Mouse (Mus musculus): ENCODE measurements around the gene Ltbp1. TPM values are rescaled to one million over a fixed set of nuclear protein-coding genes. Genes with fewer than 3 reads are reported as not detected.

Gene Ltbp1
- polyA plus RNA-seq, 1 experiment from 2014 or later: 7.3 TPM

DNA sequence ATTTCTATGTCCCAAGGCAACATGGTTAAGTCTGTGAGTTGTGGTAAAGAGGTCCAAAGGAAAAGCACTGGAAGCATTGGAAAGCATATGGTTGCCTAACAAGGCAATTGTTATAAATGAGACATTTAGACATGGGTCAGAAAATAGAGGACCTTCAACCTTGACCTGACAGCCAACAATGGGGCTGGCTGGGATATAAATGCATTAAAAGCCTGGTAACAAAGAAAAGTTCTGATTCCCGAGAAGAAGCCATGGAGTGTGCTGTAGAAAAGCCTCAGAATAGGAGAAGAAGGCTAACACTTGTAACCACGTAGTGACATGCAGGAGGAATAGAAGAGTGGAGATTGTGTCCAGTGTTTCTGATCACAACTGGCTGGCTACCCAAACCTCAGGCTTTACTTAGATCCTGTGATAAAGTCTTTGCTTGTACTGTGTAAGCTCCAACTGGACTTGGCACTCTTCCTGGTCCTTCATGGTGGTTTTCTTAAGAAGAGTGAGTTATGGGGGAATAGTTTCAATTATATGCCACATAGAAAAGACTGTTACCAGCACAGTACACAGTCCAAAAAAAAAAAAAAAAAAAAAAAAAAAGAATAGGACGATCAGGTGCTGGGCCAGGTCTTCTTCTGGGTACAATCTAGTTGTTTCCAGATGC is 258.1 kb downstream of the Ltbp1 start:
- H3K4me2 ChIP-seq (ENCODE audit: low read depth): no peak overlapping the region
- ATAC-seq (ENCODE audit: insufficient read depth, low FRiP score, low TSS enrichment) (no peak), DNase-seq (ENCODE audit: low spot score) (no peak)
- no peaks in the 10 kb centered on the region for H3K4me1 ChIP-seq (ENCODE audit: control insufficient read depth, insufficient read depth, low read length)
- H3K27me3 ChIP-seq (ENCODE audit: control insufficient read depth, insufficient read depth, low read length): no peaks in the 10 kb centered on the region
- H3K27ac ChIP-seq (ENCODE audit: low read depth, low read length): no peak overlapping the region
- 61% methylated on average over 3 of the region's 3 CpGs for WGBS
- no peaks in the 10 kb centered on the region for H3K9me3 ChIP-seq (ENCODE audit: control insufficient read depth, low read length)
- H3K9ac ChIP-seq (ENCODE audit: low read length): no peak overlapping the region
- H3K4me3 ChIP-seq (ENCODE audit: low read depth, low read length): no peak overlapping the region
- H3K36me3 ChIP-seq (ENCODE audit: control insufficient read depth, insufficient read depth, low read length): no peaks in the 10 kb centered on the region

- Histone ChIP-seq H3K36me3 (ENCODE audit: control insufficient read depth, insufficient read depth, low read length) (no peaks in the 10 kb centered on the region), H3K4me3 (ENCODE audit: low read depth, low read length) (no peak overlapping the region), H3K9ac (ENCODE audit: low read length) (no peak overlapping the region), H3K4me1 (ENCODE audit: control insufficient read depth, insufficient read depth, low read length) (no peaks in the 10 kb centered on the region), H3K27ac (ENCODE audit: low read depth, low read length) (no peak overlapping the region), H3K4me2 (ENCODE audit: low read depth) (no peak overlapping the region), H3K9me3 (ENCODE audit: control insufficient read depth, low read length) (no peaks in the 10 kb centered on the region), H3K27me3 (ENCODE audit: control insufficient read depth, insufficient read depth, low read length) (no peaks in the 10 kb centered on the region)
- WGBS: 95% methylated on average over 4 of the region's 4 CpGs
- DNase-seq (ENCODE audit: low spot score): no peak
- no peak for ATAC-seq (ENCODE audit: insufficient read depth, low FRiP score, low TSS enrichment)
Observed at GRCm38 (mm10) chr17:75268506-75268905, 263.1 kb downstream of the Ltbp1 start.

- Histone ChIP-seq H3K27ac (ENCODE audit: low read depth, low read length) (no peak overlapping the region), H3K9me3 (ENCODE audit: control insufficient read depth, low read length) (no peaks in the 10 kb centered on the region), H3K27me3 (ENCODE audit: control insufficient read depth, insufficient read depth, low read length) (no peaks in the 10 kb centered on the region), H3K9ac (ENCODE audit: low read length) (no peak overlapping the region), H3K36me3 (ENCODE audit: control insufficient read depth, insufficient read depth, low read length) (no peaks in the 10 kb centered on the region), H3K4me2 (ENCODE audit: low read depth) (no peak overlapping the region), H3K4me3 (ENCODE audit: low read depth, low read length) (no peak overlapping the region), H3K4me1 (ENCODE audit: control insufficient read depth, insufficient read depth, low read length) (no peaks in the 10 kb centered on the region)
- no peak for ATAC-seq (ENCODE audit: insufficient read depth, low FRiP score, low TSS enrichment)
- DNase-seq (ENCODE audit: low spot score): no peak
- WGBS: 91% methylated on average over 3 of the region's 3 CpGs
Observed at GRCm38 (mm10) chr17:75272446-75272845, 267.1 kb downstream of the Ltbp1 start.

DNA sequence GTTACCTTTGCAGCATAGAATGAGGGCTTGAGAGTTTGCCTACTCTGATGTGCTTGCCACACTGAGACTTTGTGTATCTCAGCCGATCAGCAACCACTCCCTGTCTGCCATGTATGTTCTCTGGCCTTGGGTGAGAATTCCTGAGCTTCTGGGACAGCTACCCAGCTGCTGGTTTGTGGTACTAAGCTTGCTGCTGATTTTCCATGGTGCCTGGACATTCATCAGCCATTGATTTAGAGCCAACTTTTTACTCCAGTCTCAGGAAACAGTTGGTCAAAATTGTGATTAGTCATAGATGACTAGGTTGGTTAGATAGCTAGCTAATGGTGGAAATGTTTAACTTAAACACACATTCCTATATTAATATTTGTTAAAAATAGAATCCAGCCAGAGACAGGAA is 267.9 kb downstream of the Ltbp1 start:
- 80% methylated on average over 1 of the region's 1 CpGs for WGBS
- no peak overlapping the region for H3K4me3 ChIP-seq (ENCODE audit: low read depth, low read length)
- H3K27ac ChIP-seq (ENCODE audit: low read depth, low read length): no peak overlapping the region
- H3K4me1 ChIP-seq (ENCODE audit: control insufficient read depth, insufficient read depth, low read length): no peaks in the 10 kb centered on the region
- no peak overlapping the region for H3K4me2 ChIP-seq (ENCODE audit: low read depth)
- H3K9me3 ChIP-seq (ENCODE audit: control insufficient read depth, low read length): no peaks in the 10 kb centered on the region
- H3K27me3 ChIP-seq (ENCODE audit: control insufficient read depth, insufficient read depth, low read length): no peaks in the 10 kb centered on the region
- no peak overlapping the region for H3K9ac ChIP-seq (ENCODE audit: low read length)
- DNase-seq (ENCODE audit: low spot score) (no peak), ATAC-seq (ENCODE audit: insufficient read depth, low FRiP score, low TSS enrichment) (no peak)
- H3K36me3 ChIP-seq (ENCODE audit: control insufficient read depth, insufficient read depth, low read length): no peaks in the 10 kb centered on the region

DNA sequence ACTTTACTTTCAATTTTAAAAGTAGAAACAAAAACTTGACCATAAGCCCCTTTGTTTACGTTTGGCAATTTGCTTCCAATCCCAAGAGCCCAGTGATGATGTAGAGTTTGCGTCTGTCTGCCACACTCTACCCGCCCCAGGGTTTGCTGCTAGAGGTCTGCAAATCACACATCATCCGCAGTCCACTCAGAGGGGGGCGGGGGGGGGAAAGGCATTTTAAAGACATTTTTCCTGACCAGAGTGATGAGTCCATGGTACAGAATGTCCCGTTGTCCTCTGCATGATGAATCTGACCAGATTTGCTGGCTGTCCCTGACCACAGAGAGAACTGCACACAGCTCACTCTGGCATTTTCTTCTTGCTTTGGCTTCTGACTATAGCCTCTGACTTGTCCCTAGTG is 269.9 kb downstream of the Ltbp1 start:
- 83% methylated on average over 6 of the region's 6 CpGs for WGBS
- Histone ChIP-seq H3K9me3 (ENCODE audit: control insufficient read depth, low read length) (no peaks in the 10 kb centered on the region), H3K9ac (ENCODE audit: low read length) (no peak overlapping the region), H3K4me2 (ENCODE audit: low read depth) (no peak overlapping the region), H3K36me3 (ENCODE audit: control insufficient read depth, insufficient read depth, low read length) (no peaks in the 10 kb centered on the region), H3K4me3 (ENCODE audit: low read depth, low read length) (no peak overlapping the region), H3K27ac (ENCODE audit: low read depth, low read length) (no peak overlapping the region), H3K4me1 (ENCODE audit: control insufficient read depth, insufficient read depth, low read length) (no peaks in the 10 kb centered on the region), H3K27me3 (ENCODE audit: control insufficient read depth, insufficient read depth, low read length) (no peaks in the 10 kb centered on the region)
- ATAC-seq (ENCODE audit: insufficient read depth, low FRiP score, low TSS enrichment) (no peak), DNase-seq (ENCODE audit: low spot score) (no peak)

DNA sequence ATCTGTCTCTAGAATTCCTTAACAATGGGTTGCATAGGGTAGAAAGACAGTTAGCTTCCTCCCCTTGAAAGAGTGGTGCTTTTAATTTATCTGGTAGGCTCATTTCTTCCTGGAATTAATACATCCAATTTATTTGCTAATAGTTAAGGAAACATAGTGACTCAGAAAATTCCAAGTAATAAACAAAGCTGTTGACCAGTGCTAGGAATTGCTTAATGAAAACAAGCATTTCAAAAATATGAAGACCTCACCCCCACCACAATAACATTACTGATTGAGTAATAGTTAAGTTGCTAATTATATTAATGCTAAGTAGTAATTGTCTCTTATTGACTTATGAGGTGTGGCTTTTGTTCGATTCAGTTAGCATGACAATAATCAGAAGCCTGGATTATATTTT is 272.7 kb downstream of the Ltbp1 start:
- H3K4me2 ChIP-seq (ENCODE audit: low read depth): no peak overlapping the region
- WGBS: 91% methylated on average over 1 of the region's 1 CpGs
- H3K4me3 ChIP-seq (ENCODE audit: low read depth, low read length): no peak overlapping the region
- ATAC-seq (ENCODE audit: insufficient read depth, low FRiP score, low TSS enrichment): no peak
- H3K4me1 ChIP-seq (ENCODE audit: control insufficient read depth, insufficient read depth, low read length): no peaks in the 10 kb centered on the region
- no peak for DNase-seq (ENCODE audit: low spot score)
- no peaks in the 10 kb centered on the region for H3K9me3 ChIP-seq (ENCODE audit: control insufficient read depth, low read length)
- H3K27ac ChIP-seq (ENCODE audit: low read depth, low read length): no peak overlapping the region
- H3K9ac ChIP-seq (ENCODE audit: low read length): no peak overlapping the region
- H3K27me3 ChIP-seq (ENCODE audit: control insufficient read depth, insufficient read depth, low read length): no peaks in the 10 kb centered on the region
- no peaks in the 10 kb centered on the region for H3K36me3 ChIP-seq (ENCODE audit: control insufficient read depth, insufficient read depth, low read length)

DNA sequence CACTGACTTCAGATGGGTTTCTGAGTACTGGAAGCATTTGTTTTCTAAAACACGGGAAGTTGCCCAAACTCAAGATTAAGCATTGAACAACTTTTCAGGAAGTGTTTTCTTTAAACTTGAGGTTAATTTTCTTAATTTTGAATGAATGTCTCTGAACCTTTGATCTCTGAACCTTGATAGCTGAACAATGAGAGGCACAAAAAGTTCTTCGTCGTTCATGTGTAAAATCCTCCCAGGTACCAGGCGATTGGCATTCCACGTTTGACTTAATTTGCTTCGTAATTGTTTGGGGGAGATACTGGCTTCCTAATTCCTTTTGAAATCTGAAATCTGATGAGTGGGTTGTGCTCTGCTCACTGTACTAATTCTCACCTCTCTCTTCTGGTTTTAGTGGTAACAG is 273.2 kb downstream of the Ltbp1 start:
- Histone ChIP-seq H3K9me3 (ENCODE audit: control insufficient read depth, low read length) (no peaks in the 10 kb centered on the region), H3K4me3 (ENCODE audit: low read depth, low read length) (no peak overlapping the region), H3K36me3 (ENCODE audit: control insufficient read depth, insufficient read depth, low read length) (no peaks in the 10 kb centered on the region), H3K27me3 (ENCODE audit: control insufficient read depth, insufficient read depth, low read length) (no peaks in the 10 kb centered on the region), H3K4me2 (ENCODE audit: low read depth) (no peak overlapping the region), H3K27ac (ENCODE audit: low read depth, low read length) (no peak overlapping the region), H3K4me1 (ENCODE audit: control insufficient read depth, insufficient read depth, low read length) (no peaks in the 10 kb centered on the region), H3K9ac (ENCODE audit: low read length) (no peak overlapping the region)
- no peak for DNase-seq (ENCODE audit: low spot score)
- WGBS: 88% methylated on average over 6 of the region's 6 CpGs
- no peak for ATAC-seq (ENCODE audit: insufficient read depth, low FRiP score, low TSS enrichment)

DNA sequence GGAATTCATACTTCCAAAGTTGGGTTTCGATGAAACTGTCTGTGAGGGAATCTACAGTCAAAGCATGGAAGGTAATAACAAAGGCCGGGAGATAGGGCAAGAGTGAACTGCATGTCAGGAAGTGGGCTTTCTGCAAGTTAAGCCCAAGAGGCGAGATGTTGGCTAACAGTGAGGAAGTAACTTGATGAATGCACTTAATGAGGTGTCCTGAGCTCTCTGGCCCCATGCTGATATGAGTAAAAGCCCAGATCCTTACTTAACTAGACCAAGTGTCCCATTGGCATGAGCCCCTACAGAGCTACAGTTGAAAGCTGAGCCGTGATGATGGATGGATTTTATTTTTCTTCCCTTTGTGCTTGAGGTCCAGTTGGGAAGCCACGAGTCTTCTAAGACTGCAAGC is 276.0 kb downstream of the Ltbp1 start:
- H3K9ac ChIP-seq (ENCODE audit: low read length): no peak overlapping the region
- H3K4me2 ChIP-seq (ENCODE audit: low read depth): no peak overlapping the region
- DNase-seq (ENCODE audit: low spot score): no peak
- 76% methylated on average over 5 of the region's 5 CpGs for WGBS
- no peak overlapping the region for H3K4me3 ChIP-seq (ENCODE audit: low read depth, low read length)
- H3K4me1 ChIP-seq (ENCODE audit: control insufficient read depth, insufficient read depth, low read length): no peaks in the 10 kb centered on the region
- H3K9me3 ChIP-seq (ENCODE audit: control insufficient read depth, low read length): no peaks in the 10 kb centered on the region
- no peak overlapping the region for H3K27ac ChIP-seq (ENCODE audit: low read depth, low read length)
- no peaks in the 10 kb centered on the region for H3K27me3 ChIP-seq (ENCODE audit: control insufficient read depth, insufficient read depth, low read length)
- H3K36me3 ChIP-seq (ENCODE audit: control insufficient read depth, insufficient read depth, low read length): no peaks in the 10 kb centered on the region
- no peak for ATAC-seq (ENCODE audit: insufficient read depth, low FRiP score, low TSS enrichment)

GRCm38 (mm10) chr17:75284876-75285708 is 279.7 kb downstream of the Ltbp1 start:
- Histone ChIP-seq H3K36me3 (ENCODE audit: control insufficient read depth, insufficient read depth, low read length) (no peaks in the 10 kb centered on the region), H3K4me2 (ENCODE audit: low read depth) (no peak overlapping the region), H3K9ac (ENCODE audit: low read length) (no peak overlapping the region), H3K27ac (ENCODE audit: low read depth, low read length) (no peak overlapping the region), H3K4me3 (ENCODE audit: low read depth, low read length) (no peak overlapping the region), H3K4me1 (ENCODE audit: control insufficient read depth, insufficient read depth, low read length) (no peaks in the 10 kb centered on the region), H3K27me3 (ENCODE audit: control insufficient read depth, insufficient read depth, low read length) (no peaks in the 10 kb centered on the region), H3K9me3 (ENCODE audit: control insufficient read depth, low read length) (no peaks in the 10 kb centered on the region)
- no peak for DNase-seq (ENCODE audit: low spot score)
- ATAC-seq (ENCODE audit: insufficient read depth, low FRiP score, low TSS enrichment): no peak
- WGBS: 87% methylated on average over 9 of the region's 9 CpGs
